13 mouse cellular contexts compared by ENCODE assay signal in the genomic region with DNA sequence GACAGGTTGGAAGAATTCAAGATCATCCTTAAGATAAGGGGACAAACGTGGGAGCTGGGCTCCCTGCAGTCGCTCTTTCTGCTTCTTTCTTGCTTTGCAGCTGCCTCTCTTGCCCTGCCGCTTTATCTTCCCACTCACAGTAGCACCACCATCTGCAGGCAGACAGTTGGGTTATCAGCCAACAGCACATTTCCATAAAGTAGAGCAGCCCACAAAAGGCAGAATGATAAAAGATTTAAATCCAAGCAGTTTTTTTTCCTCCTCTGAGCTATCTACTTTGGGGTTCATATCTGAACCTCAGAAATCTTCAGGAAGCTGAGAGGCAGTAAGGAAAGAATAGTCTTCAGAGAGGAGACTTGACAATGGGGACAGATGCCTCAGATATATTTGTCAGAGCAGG. TPM values are rescaled to one million over a fixed set of nuclear protein-coding genes. Genes with fewer than 3 reads are reported as not detected.
DNase-seq lines count a peak whose midpoint lies in the region; ATAC-seq lines count a peak whose summit lies in the region.
"Had no signal": no experiment of that assay in that cellular context is flagged by ENCODE, and none has a peak within 500 bp of the region (broad histone marks: within the 10 kb centered on the region; RNA-seq: fewer than 3 reads in every experiment).

No protein-coding gene starts in this region.

- no peaks in the 10 kb centered on the region for H3K36me3 ChIP-seq in forebrain, embryonic 15.5 days
- no peaks in the 10 kb centered on the region for H3K36me3 ChIP-seq in forebrain, embryonic 11.5 days (ENCODE audit: control insufficient read depth, insufficient read depth, low read length)
- H3K36me3 ChIP-seq: hindbrain, embryonic 10.5 days had no signal

- peak overlapping the region; percentile 70 for H3K27ac ChIP-seq in forebrain, embryonic 15.5 days (replicated peaks)
- no peak overlapping the region for H3K27ac ChIP-seq in forebrain, embryonic 11.5 days (ENCODE audit: low read depth, low read length)
- H3K27ac ChIP-seq: hindbrain, embryonic 10.5 days had no signal

- no peaks in the 10 kb centered on the region for H3K9me3 ChIP-seq in forebrain, embryonic 15.5 days
- H3K9me3 ChIP-seq in forebrain, embryonic 11.5 days (ENCODE audit: control insufficient read depth, low read length), result no peaks in the 10 kb centered on the region
- H3K9me3 ChIP-seq: hindbrain, embryonic 10.5 days had no signal

- H3K4me1 ChIP-seq in forebrain, embryonic 15.5 days, result peaks cover 17% of the 10 kb centered on the region
- no peaks in the 10 kb centered on the region for H3K4me1 ChIP-seq in forebrain, embryonic 11.5 days (replicated peaks; ENCODE audit: control insufficient read depth, insufficient read depth, low read length)

- peak; percentile 58; the same call in 1 of the 2 replicates for ATAC-seq in forebrain, embryonic 15.5 days (replicated peaks)
- ATAC-seq in forebrain, embryonic 11.5 days (replicated peaks; ENCODE audit: low FRiP score), result no peak
- ATAC-seq in megakaryocyte progenitor cell, adult 5-6 weeks (replicated peaks; ENCODE audit: poor library complexity), result peak; percentile 98

- no peak overlapping the region for H3K9ac ChIP-seq in forebrain, embryonic 15.5 days (replicated peaks)
- no peak overlapping the region for H3K9ac ChIP-seq in forebrain, embryonic 11.5 days (ENCODE audit: low read length)

- H3K4me2 ChIP-seq in forebrain, embryonic 15.5 days (replicated peaks), result no peak overlapping the region
- no peak overlapping the region for H3K4me2 ChIP-seq in forebrain, embryonic 11.5 days (ENCODE audit: low read depth, low read length, severe bottlenecking)

- H3K4me3 ChIP-seq in forebrain, embryonic 15.5 days, result no peak overlapping the region
- H3K4me3 ChIP-seq in forebrain, embryonic 11.5 days (ENCODE audit: low read depth, low read length), result no peak overlapping the region
- H3K4me3 ChIP-seq: hindbrain, embryonic 10.5 days had no signal

- no peaks in the 10 kb centered on the region for H3K27me3 ChIP-seq in forebrain, embryonic 15.5 days
- no peaks in the 10 kb centered on the region for H3K27me3 ChIP-seq in forebrain, embryonic 11.5 days (ENCODE audit: control insufficient read depth, insufficient read depth, low read length)

- 21% methylated on average over 3 of the region's 3 CpGs for WGBS in forebrain, embryonic 15.5 days
- WGBS in forebrain, embryonic 11.5 days, result 51% methylated on average over 3 of the region's 3 CpGs

- DNase-seq in forebrain, embryonic 11.5 days (ENCODE audit: low spot score), result no peak
- peak; percentile 40 for DNase-seq in c-Kit-positive CD71-negative TER-119-negative erythroid progenitor cells, embryonic 14.5 days (ENCODE audit: low read depth)
- peak; percentile 48 to 65 for DNase-seq in left cerebral cortex, adult 18-20 months (ENCODE audit: low spot score in 2 of 2)
- DNase-seq in thymus, postnatal 10 days (ENCODE audit: low spot score in 2 of 2), result no peak
- DNase-seq in cerebellum, adult 9-11 months, result no peak
- no peak for DNase-seq in adrenal gland, adult 2 months
- DNase-seq: adrenal gland, postnatal 36 days; heart, adult 18-20 months; kidney, postnatal 10 days; lung, adult 2 months had no signal

RNA-seq across cellular contexts. Expression of a gene that starts 24.9 kb away (rescaled TPM):
- 20.9 and 22.8 TPM in 2 replicates for polyA plus RNA-seq in forebrain, embryonic 15.5 days (2015; fragmentation: Nextera tagmentation; extraction: Ambion mirVana)
- polyA plus RNA-seq in forebrain, embryonic 11.5 days (2014; fragmentation: Nextera tagmentation; extraction: Ambion mirVana), result 9.0 and 9.2 TPM in 2 replicates
- 100 to 1,000 TPM; 106 to 110 TPM for total RNA-seq in left cerebral cortex, adult 18-20 months (2021)
- total RNA-seq in megakaryocyte progenitor cell, adult 5-6 weeks (2015), result 27.6 and 28.0 TPM in 2 replicates
- total RNA-seq in megakaryocyte progenitor cell, adult 5-6 weeks (2017), result 6.7 and 11.0 TPM in 2 replicates
- total RNA-seq in adrenal gland, adult 2 months (2021), result 10 to 100 TPM; 34.3 to 40.9 TPM
- polyA plus RNA-seq in adrenal gland, adult 2 months (2012; rRNA removed), result 17.7 and 20.4 TPM in 2 replicates

Comparison
In these comparisons a context has a peak if more than half of its experiments do, and no peak if none do; other contexts are left out.
1. DNase-seq: peak in c-Kit-positive CD71-negative TER-119-negative erythroid progenitor cells, embryonic 14.5 days (single experiment) and left cerebral cortex, adult 18-20 months (2 of 2); none in forebrain, embryonic 11.5 days (single experiment), thymus, postnatal 10 days (0 of 2), cerebellum, adult 9-11 months (single experiment) and adrenal gland, adult 2 months (single experiment).